Mouse (Mus musculus) urinary bladder, adult 2 months (tissue): ENCODE results near the gene Tmem121. TPM values are rescaled to one million over a fixed set of nuclear protein-coding genes. Genes with fewer than 3 reads are reported as not detected.

Experiments used
- DNase-seq: peaks from one replicate; pipeline ENCODE4 v3.0.0; 2022; ENCODE audit warnings: low spot score
- polyA plus RNA-seq: library from polyadenylated mRNA; depleted of rRNA; stranded (reverse); fragments of >200 nt; gene quantifications from 2 replicates; pipeline ENCODE4 v1.2.3, GENCODE M21; 2012; rRNA removed

Tmem121 gene
- polyA plus RNA-seq: 0.69 and 0.98 TPM in 2 replicates

- no peak for DNase-seq
These were observed at the start of gene Tmem121 for GRCm38 (mm10) chr12:113185442-113186291. TSS of gene Tmem121 (plus strand) at chr12:113185930.

- no peak for DNase-seq
These were observed 49.2 kb upstream of the Tmem121 start for GRCm38 (mm10) chr12:113136492-113137020.

- no peak for DNase-seq
These were observed 48.2 kb upstream of the Tmem121 start for GRCm38 (mm10) chr12:113137260-113138213.

GRCm38 (mm10) chr12:113138291-113138690 is 47.4 kb upstream of the Tmem121 start:
- DNase-seq: no peak

GRCm38 (mm10) chr12:113138901-113139864 is 46.5 kb upstream of the Tmem121 start:
- peak; percentile 66 for DNase-seq

- DNase-seq: peak; percentile 89
These were observed 45.7 kb upstream of the Tmem121 start, which contains the start of gene Crip2 for GRCm38 (mm10) chr12:113139908-113140615. TSS of gene Crip2 (plus strand) at chr12:113140236.

- no peak for DNase-seq
These were observed 44.9 kb upstream of the Tmem121 start for GRCm38 (mm10) chr12:113140616-113141411.

- no peak for DNase-seq
These were observed 44.2 kb upstream of the Tmem121 start for GRCm38 (mm10) chr12:113141531-113141973.

GRCm38 (mm10) chr12:113142021-113142975 is 43.4 kb upstream of the Tmem121 start:
- DNase-seq: no peak

GRCm38 (mm10) chr12:113143164-113143563 is 42.6 kb upstream of the Tmem121 start:
- no peak for DNase-seq

- no peak for DNase-seq
These were observed 41.6 kb upstream of the Tmem121 start for GRCm38 (mm10) chr12:113144001-113144756.

- DNase-seq: no peak
These were observed 40.8 kb upstream of the Tmem121 start for GRCm38 (mm10) chr12:113144886-113145285.

GRCm38 (mm10) chr12:113145591-113145990 is 40.1 kb upstream of the Tmem121 start:
- no peak for DNase-seq

- peak; percentile 77 for DNase-seq
These were observed 39.3 kb upstream of the Tmem121 start, which contains the start of gene Crip1 for GRCm38 (mm10) chr12:113146112-113147057. TSS of gene Crip1 (plus strand) at chr12:113146316.

- no peak for DNase-seq
These were observed 38.2 kb upstream of the Tmem121 start for GRCm38 (mm10) chr12:113147481-113147880.
